Mouse (Mus musculus) thymus, adult 2 months (tissue): ENCODE results near the gene Sppl2b. TPM values are rescaled to one million over a fixed set of nuclear protein-coding genes. Genes with fewer than 3 reads are reported as not detected.

Experiments
- DNase-seq: peaks from one replicate; pipeline ENCODE4 v3.0.0; 2021
- H3K27ac ChIP-seq: fragments of 200-500 bp; 2 replicates; pipeline ENCODE4 v1.5.1; 2012; ENCODE audit warnings: low read length, control low read depth; ENCODE audit not compliant: control insufficient read depth, insufficient read depth
- H3K27me3 ChIP-seq: fragments of 200-500 bp; 2 replicates; pipeline ENCODE4 v1.6.1; 2012; ENCODE audit warnings: mild to moderate bottlenecking, low read length, moderate library complexity, mixed read lengths; ENCODE audit not compliant: control insufficient read depth, insufficient read depth
- H3K36me3 ChIP-seq: fragments of 200-500 bp; 2 replicates; pipeline ENCODE4 v1.6.1; 2012; ENCODE audit warnings: mild to moderate bottlenecking, low read length, moderate library complexity; ENCODE audit not compliant: control insufficient read depth, insufficient read depth
- H3K4me1 ChIP-seq: fragments of 200-500 bp; replicated peaks from 2 replicates; pipeline ENCODE4 v1.6.1; 2012; ENCODE audit warnings: low read length; ENCODE audit not compliant: control insufficient read depth, insufficient read depth
- H3K4me3 ChIP-seq: fragments of 200-500 bp; 2 replicates; pipeline ENCODE4 v1.5.1; 2012; ENCODE audit warnings: mild to moderate bottlenecking, low read length, control low read depth, moderate library complexity; ENCODE audit not compliant: control insufficient read depth, insufficient read depth
- CTCF ChIP-seq: fragments of 200-500 bp; IDR thresholded peaks from 2 replicates; pipeline ENCODE4 v1.5.1; 2012; ENCODE audit warnings: mild to moderate bottlenecking, control low read depth, low read length, moderate library complexity, borderline replicate concordance; ENCODE audit not compliant: control insufficient read depth, poor library complexity, insufficient read depth; ENCODE audit errors: extremely low read depth
- POLR2A ChIP-seq: fragments of 200-500 bp; IDR thresholded peaks from 2 replicates; pipeline ENCODE4 v1.6.1; 2012; ENCODE audit warnings: mild to moderate bottlenecking, low read length, control low read depth, moderate library complexity; ENCODE audit not compliant: control insufficient read depth, poor library complexity, insufficient read depth; ENCODE audit errors: extremely low read depth
- WGBS: fragments of 180-500 bp; shearing (Covaris S2); methylation state at CpG from one replicate; pipeline ENCODE4 v1.1.7; 2018; 5-methylcytosine and 5-hydroxymethylcytosine counted together
- polyA plus RNA-seq: library from polyadenylated mRNA; depleted of rRNA; stranded (reverse); fragments of >200 nt; gene quantifications from 2 replicates; pipeline ENCODE4 v1.2.3, GENCODE M21; 2012

The Sppl2b gene
- polyA plus RNA-seq, 1 experiment, result 167 TPM

- no peaks in the 10 kb centered on the region for H3K27me3 ChIP-seq
- H3K36me3 ChIP-seq, result no peaks in the 10 kb centered on the region
- H3K4me3 ChIP-seq, result no peak overlapping the region
- 90% methylated on average over 3 of the region's 3 CpGs for WGBS
- peaks cover 20% of the 10 kb centered on the region for H3K4me1 ChIP-seq
- H3K27ac ChIP-seq, result no peak overlapping the region
- TF ChIP-seq POLR2A (no peak), CTCF (no peak)
- no peak for DNase-seq
Measured at GRCm38 (mm10) chr10:80857848-80858247, 2.8 kb downstream of the Sppl2b start.

GRCm38 (mm10) chr10:80858350-80858935 lies 3.4 kb downstream of the Sppl2b start:
- H3K4me3 ChIP-seq, result no peak overlapping the region
- TF ChIP-seq POLR2A (no peak), CTCF (no peak)
- no peak for DNase-seq
- no peak overlapping the region for H3K27ac ChIP-seq
- no peaks in the 10 kb centered on the region for H3K36me3 ChIP-seq
- 96% methylated on average over 7 of the region's 7 CpGs for WGBS
- no peaks in the 10 kb centered on the region for H3K27me3 ChIP-seq
- H3K4me1 ChIP-seq, result peaks cover 20% of the 10 kb centered on the region

GRCm38 (mm10) chr10:80862305-80862704 lies 7.2 kb downstream of the Sppl2b start:
- no peak overlapping the region for H3K27ac ChIP-seq

GRCm38 (mm10) chr10:80864446-80864845 lies 9.4 kb downstream of the Sppl2b start:
- WGBS, result 96% methylated on average over 16 of the region's 16 CpGs
- DNase-seq, result no peak
- Histone ChIP-seq H3K27ac (no peak overlapping the region), H3K36me3 (no peaks in the 10 kb centered on the region), H3K4me3 (no peak overlapping the region), H3K27me3 (no peaks in the 10 kb centered on the region), H3K4me1 (no peaks in the 10 kb centered on the region)
- TF ChIP-seq CTCF (no peak), POLR2A (no peak)

More at GRCm38 (mm10) chr10:80862305-80862704, 7.2 kb downstream of the Sppl2b start:
- Histone ChIP-seq H3K27me3 (no peaks in the 10 kb centered on the region), H3K4me1 (no peaks in the 10 kb centered on the region), H3K36me3 (no peaks in the 10 kb centered on the region), H3K4me3 (no peak overlapping the region)
- DNase-seq, result no peak
- WGBS, result 98% methylated on average over 5 of the region's 5 CpGs
- no peak for TF ChIP-seq POLR2A
- TF ChIP-seq CTCF, result no peak

- Histone ChIP-seq H3K27me3 (no peaks in the 10 kb centered on the region), H3K4me1 (no peaks in the 10 kb centered on the region), H3K36me3 (no peaks in the 10 kb centered on the region), H3K4me3 (no peak overlapping the region), H3K27ac (no peak overlapping the region)
- DNase-seq, result no peak
- WGBS, result 70% methylated on average over 3 of the region's 6 CpGs
- TF ChIP-seq CTCF, result no peak
- no peak for TF ChIP-seq POLR2A
Measured at GRCm38 (mm10) chr10:80870993-80871392, 15.9 kb downstream of the Sppl2b start.

- no peaks in the 10 kb centered on the region for H3K36me3 ChIP-seq
- H3K4me1 ChIP-seq, result no peaks in the 10 kb centered on the region
- H3K27me3 ChIP-seq, result no peaks in the 10 kb centered on the region
- TF ChIP-seq POLR2A (no peak), CTCF (no peak)
- WGBS, result 43% methylated on average over 9 of the region's 9 CpGs
- H3K4me3 ChIP-seq, result no peak within 1 kb of the TSS
- no peak for DNase-seq
- no peak within 1 kb of the TSS for H3K27ac ChIP-seq
Measured at GRCm38 (mm10) chr10:80871581-80871980, 16.5 kb downstream of the Sppl2b start, which contains the start of gene Tmprss9. Gene Tmprss9 (plus strand): TSS chr10:80871848.
